Mouse (Mus musculus): Measurements from ENCODE around the gene Doc2b. TPM values are rescaled to one million over a fixed set of nuclear protein-coding genes. Genes with fewer than 3 reads are reported as not detected.

Doc2b gene
- total RNA-seq (2021) = 12.3 and 16.4 TPM in 2 replicates
- long read RNA-seq, experiment 1, partial matches to known transcripts = 0 of 3 reads
- long read RNA-seq, experiment 1, other reads (novel, unspliced or antisense) = 3 of 3 reads
- long read RNA-seq, experiment 2, full-length matches to known transcripts = 1 of 2 reads
- long read RNA-seq, experiment 2, partial matches to known transcripts = 0 of 2 reads
- long read RNA-seq, experiment 2, other reads (novel, unspliced or antisense) = 1 of 2 reads

DNA sequence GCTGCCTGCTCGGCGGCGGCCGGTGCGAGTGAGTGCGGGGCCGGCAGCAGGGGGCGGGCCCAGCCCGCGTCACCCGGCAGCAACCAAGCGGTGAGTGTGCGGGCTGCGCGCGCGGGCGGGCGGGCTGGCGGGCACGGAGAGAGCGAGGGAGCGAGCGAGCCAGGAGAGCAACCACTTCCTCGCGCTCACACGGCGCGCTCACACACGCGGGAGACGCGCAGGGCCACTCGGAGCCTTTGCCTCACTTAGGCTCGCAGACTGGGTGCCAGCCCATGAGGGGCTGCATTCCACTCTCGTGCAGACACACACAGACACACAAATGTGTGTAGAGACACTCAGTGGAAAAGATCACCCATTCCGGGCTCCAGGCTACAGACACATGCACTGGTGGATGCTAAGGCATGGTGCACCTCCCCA, at the start of gene Doc2b:
Gene Doc2b, minus strand, starts transcription at position 21 of the 417 bp plus-strand sequence.
- peak; percentile 85 for DNase-seq

GRCm38 (mm10) chr11:75842904-75843619, 47.2 kb upstream of the Doc2b start:
- no peak for DNase-seq

DNA sequence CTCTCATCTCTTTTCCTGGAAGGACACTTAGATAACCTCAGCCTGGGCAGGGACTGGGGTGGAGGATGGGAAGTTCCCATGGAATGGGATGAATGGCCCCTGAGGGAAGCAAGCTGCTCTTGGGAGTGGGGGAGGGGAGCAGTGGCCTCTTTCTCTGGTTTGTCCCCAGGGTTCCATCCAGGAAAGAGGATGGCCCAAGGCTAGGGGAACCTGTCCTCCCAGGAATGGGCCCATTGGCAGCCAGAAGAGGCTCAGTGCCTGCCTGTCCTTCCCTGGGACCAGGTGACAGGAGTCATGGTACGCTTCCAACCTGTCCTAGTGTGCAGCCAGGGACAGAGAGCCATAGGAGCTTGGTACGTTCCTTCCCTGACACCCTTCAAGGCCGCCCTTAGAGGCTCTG, 45.7 kb upstream of the Doc2b start:
- peak; percentile 17 for DNase-seq

DNA sequence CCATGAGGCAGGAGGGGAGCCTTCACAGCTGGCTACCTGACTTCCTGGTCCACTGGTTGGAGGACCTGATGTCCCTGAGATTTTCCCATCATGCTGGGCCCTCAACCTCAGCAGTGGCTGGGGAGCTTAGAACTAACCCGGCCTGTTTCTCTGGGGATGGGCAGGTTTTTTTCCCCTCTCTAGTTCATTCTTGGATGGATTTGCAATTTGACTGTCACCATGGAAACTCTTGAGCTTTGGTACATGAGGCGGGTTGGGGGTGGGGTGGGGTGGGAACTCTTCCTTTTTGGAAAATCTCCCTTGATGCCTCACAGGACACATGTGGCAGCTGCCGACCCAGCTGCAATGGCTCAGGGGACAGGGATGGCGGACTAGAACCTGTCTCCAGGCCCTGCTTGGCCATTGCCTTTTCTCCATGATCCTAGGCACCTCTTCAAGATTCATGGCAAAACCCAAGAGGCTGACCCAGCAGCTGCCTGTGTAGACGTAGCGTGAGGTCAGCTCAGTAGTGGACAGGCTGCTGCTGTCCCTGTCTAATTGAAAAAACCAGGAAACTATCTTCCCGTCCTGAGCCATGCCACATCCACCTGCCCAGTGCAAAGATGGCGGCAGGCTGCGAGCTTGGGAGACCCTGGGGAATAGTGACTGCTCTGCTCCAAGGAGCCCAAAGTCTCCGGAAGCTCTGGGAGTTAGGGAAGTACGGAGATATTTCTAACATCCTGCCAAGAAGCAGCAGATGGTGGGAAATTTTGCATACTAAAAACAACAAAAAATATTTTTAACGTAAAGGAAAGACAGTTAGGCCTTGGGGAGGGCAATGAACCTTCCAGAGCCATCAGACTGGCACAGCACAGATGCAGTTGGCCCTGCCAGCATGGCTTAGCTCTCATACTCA, 43.9 kb upstream of the Doc2b start:
- no peak for DNase-seq

- no peak for DNase-seq
These were observed 43.1 kb upstream of the Doc2b start for GRCm38 (mm10) chr11:75838861-75839426.

- DNase-seq = no peak
These were observed 40.4 kb upstream of the Doc2b start for GRCm38 (mm10) chr11:75836240-75836610.

DNA sequence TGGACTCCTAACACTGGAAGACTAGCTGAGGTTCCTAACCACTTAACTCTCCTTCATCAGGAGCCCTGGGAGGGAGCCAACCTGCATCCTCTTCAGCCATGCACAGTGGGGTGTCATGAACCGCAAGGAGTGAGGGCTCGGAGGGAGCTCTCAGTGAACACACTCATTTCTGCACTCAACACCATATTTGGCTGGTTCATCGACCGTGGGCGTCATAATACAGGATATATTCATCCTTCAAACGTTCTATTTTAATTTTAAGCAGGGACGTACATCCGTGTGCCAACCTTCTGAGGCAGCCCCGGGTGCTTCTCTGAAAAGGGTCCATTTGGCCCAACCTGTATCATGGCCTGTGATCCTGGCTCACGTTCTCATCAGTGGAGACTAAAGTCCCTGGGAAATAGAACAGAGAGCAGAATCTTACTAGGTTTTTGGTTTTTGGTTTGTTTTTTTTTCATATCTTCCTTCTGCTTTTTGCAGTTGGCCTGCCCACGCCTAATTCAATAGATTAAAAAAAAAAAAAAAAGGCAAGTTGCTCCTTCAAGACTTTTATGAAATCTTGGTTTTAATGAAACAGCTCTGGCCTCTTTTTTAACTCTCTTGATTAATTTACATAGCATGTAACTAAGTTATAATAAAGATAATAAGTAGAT, 39.9 kb upstream of the Doc2b start:
- DNase-seq = no peak

DNA sequence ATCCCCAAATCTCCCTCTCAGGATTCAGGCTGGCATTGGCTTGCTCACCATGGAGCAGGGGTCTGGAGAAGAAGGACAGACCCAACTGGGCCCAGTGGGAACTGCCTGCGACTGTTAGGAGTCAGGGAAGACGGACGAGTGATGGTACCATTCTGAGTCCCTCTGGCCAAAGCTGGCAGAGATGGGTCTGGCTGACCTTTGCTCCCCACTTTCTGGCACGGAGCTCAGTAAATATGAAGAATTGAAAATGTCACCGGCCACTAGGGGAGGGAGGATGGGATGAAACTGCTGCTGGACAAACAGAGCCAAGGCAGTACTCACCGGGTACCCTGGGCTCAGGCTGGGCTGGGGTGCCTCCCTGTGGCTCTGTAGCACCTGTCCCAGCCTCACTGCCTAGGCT, 37.2 kb upstream of the Doc2b start:
- no peak for DNase-seq

GRCm38 (mm10) chr11:75830386-75830785, 34.5 kb upstream of the Doc2b start:
- no peak for DNase-seq

- no peak for DNase-seq
These were observed 31.6 kb upstream of the Doc2b start for GRCm38 (mm10) chr11:75827414-75827813.

DNA sequence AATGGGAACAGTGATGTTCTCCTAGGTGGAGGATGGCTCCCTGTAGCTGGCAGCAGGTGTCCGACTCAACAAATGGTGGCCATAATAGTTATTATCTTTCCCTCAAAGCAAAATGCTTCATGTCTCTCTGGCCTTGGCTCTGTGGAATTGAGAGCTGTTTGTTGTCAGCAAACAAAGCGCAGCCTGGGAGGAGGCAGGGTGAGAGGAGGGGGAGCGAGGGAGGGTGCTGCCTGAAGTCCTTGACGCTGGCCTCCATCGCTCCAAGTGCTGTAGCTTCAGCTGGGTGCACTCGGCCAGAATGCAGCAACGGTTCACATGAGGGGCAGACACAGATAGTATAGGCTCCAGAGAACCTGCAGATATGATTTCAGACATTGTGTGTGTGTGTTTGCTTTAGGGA, 27.7 kb upstream of the Doc2b start:
- DNase-seq = peak; percentile 77

DNA sequence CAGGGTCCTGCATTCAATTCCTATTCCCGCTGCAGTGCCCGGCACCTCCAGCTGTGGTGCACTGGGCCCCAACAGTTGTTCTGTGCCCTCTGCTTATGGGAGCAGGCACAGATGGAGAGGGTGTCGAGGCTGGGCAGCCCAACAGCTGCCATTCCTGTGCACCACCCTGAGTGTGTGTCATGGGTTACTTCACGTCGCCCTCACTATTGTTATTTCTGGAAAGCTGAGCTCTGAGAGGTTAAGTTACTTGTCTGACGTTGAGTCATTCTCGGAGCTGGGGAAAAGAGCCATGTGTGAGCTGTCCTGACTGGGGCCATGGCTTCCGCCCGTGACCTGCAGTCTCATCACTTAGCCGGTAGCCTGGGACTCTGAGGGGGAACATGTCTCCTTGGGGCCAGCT, 17.2 kb upstream of the Doc2b start:
- DNase-seq = peak; percentile 66

GRCm38 (mm10) chr11:75811900-75812299, 16.1 kb upstream of the Doc2b start:
- peak; percentile 99 for DNase-seq

DNA sequence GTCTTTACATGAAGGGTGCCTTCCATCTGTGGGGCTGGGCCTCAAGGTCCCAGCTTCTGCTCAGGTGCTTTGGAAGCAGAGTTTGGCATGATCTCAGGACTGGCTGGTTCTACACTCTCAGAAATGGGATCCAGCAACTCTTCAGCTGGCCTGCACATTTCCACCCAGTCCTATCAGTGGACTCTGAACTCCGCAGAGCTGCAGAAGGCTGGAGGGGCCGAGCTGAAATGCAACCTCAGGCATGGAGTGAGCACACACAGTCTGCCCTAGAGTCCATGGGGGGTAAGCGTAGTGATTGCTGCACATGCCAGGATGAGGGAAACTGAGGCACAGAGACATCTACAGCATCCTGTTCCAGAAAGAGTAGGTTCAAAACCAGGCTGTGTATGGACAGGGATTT, 14.7 kb upstream of the Doc2b start:
- no peak for DNase-seq

GRCm38 (mm10) chr11:75807486-75807885, 11.6 kb upstream of the Doc2b start:
- DNase-seq = peak; percentile 61

DNA sequence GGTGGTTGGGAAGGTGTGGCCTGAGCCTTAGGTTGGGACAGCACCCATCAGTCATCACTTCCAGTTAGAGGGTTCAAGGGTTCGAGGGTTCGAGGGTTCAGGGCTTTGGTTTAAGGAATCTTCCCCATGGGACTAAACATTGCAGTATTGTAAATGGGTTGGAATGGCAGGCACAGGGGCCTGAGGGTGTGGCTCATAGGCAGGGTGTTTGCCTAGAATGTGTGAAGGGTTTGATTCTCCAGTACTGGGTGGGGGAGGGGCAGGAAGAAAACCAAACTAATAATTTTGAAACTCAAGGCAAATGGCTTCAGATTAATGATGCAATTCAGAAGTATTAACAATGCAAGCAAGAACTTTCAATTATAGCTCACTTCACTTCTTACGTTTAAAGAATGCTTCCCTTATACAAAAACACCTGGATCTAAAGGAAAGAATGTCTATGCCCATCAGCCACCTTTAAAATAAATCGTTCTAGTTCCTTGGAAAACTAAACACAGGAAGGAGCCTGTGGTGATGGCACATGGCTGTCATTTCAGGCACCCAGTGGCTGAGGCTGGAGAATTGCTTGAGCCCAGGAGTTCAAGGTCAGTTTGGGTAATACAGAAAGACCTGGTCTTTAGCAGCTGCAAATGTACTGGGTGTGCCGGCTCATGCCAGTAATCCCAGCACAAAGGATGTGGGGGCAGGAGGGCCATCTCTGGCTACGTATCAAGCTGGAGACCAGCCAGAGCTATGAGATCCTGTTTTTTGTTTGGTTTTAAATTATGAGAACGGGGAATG, 6.1 kb upstream of the Doc2b start:
- no peak for DNase-seq

DNA sequence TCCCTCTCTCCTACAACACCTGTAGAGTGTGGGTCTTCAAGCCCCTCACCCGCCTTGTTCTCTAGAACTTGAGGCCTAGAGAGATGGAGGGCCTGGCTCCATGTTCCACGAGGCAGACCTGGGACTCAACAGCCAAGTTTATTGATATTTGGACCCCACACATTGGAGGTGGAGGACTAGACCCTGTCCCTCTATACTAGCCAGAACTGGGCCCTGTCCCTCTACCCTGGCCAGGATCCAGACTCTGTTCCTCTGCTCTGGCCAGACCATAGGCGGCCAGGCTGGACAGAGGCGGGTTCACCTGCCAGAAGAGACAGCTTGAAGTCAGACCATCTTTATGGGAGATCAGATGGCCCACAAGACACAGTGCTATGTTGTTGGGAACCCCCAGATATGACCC, 5.5 kb upstream of the Doc2b start:
- no peak for DNase-seq

GRCm38 (mm10) chr11:75796536-75797246, 842 bp upstream of the Doc2b start:
- DNase-seq = no peak

- DNase-seq = peak; percentile 68
These were observed 570 bp downstream of the Doc2b start for GRCm38 (mm10) chr11:75795321-75795636.

GRCm38 (mm10) chr11:75794602-75795320, 1.1 kb downstream of the Doc2b start:
- no peak for DNase-seq
